In genomic region chr8:124448962-124449670, GRCm38 (mm10) we compare ENCODE assay signal across 9 mouse cellular contexts. TPM values are rescaled to one million over a fixed set of nuclear protein-coding genes. Genes with fewer than 3 reads are reported as not detected.
DNase-seq lines count a peak whose midpoint lies in the region; ATAC-seq and TF ChIP-seq lines count a peak whose summit lies in the region.
"Had no signal": no experiment of that assay in that cellular context is flagged by ENCODE, and none has a peak within 500 bp of the region (broad histone marks: within the 10 kb centered on the region; RNA-seq: fewer than 3 reads in every experiment).

No protein-coding gene starts in this region.

- WGBS in hindbrain, embryonic 12.5 days: 35% methylated on average over 10 of the region's 10 CpGs
- 29% methylated on average over 10 of the region's 10 CpGs for WGBS in hindbrain, postnatal 0 days
- WGBS in midbrain, embryonic 13.5 days: 37% methylated on average over 10 of the region's 10 CpGs

- H3K4me2 ChIP-seq in hindbrain, embryonic 12.5 days (replicated peaks): no peak overlapping the region
- H3K4me2 ChIP-seq in hindbrain, postnatal 0 days (ENCODE audit: low read depth, low read length): no peak overlapping the region
- H3K4me2 ChIP-seq in midbrain, embryonic 13.5 days (replicated peaks): no peak overlapping the region

- H3K4me3 ChIP-seq in hindbrain, embryonic 12.5 days: no peak overlapping the region
- no peak overlapping the region for H3K4me3 ChIP-seq in hindbrain, postnatal 0 days (ENCODE audit: low read length)
- H3K4me3 ChIP-seq in midbrain, embryonic 13.5 days (replicated peaks): no peak overlapping the region

- H3K4me1 ChIP-seq in hindbrain, embryonic 12.5 days: peaks cover 6% of the 10 kb centered on the region
- no peaks in the 10 kb centered on the region for H3K4me1 ChIP-seq in hindbrain, postnatal 0 days (ENCODE audit: insufficient read depth, low read length)
- H3K4me1 ChIP-seq in midbrain, embryonic 13.5 days (replicated peaks): peaks cover 10% of the 10 kb centered on the region; the same call in 1 of the 2 replicates

- no peaks in the 10 kb centered on the region for H3K27me3 ChIP-seq in hindbrain, embryonic 12.5 days
- H3K27me3 ChIP-seq in hindbrain, postnatal 0 days (ENCODE audit: insufficient read depth, low read length): no peaks in the 10 kb centered on the region
- H3K27me3 ChIP-seq in midbrain, embryonic 13.5 days: no peaks in the 10 kb centered on the region

- no peak for ATAC-seq in hindbrain, embryonic 12.5 days (ENCODE audit: low FRiP score)
- no peak for ATAC-seq in hindbrain, postnatal 0 days
- no peak for ATAC-seq in midbrain, embryonic 13.5 days

- TF ChIP-seq CTCF in hindbrain, postnatal 0 days (IDR thresholded peaks at IDR 0.05; ENCODE audit: low read depth): no peak

- H3K9me3 ChIP-seq in hindbrain, embryonic 12.5 days (replicated peaks): no peaks in the 10 kb centered on the region
- 0 out of 2 replicates have a peak, but pooled peaks cover 3% of the 10 kb centered on the region for H3K9me3 ChIP-seq in hindbrain, postnatal 0 days (ENCODE audit: low read length)
- H3K9me3 ChIP-seq in midbrain, embryonic 13.5 days: no peaks in the 10 kb centered on the region

- no peak overlapping the region for H3K9ac ChIP-seq in hindbrain, embryonic 12.5 days
- no peak overlapping the region for H3K9ac ChIP-seq in hindbrain, postnatal 0 days (replicated peaks; ENCODE audit: low read length)
- no peak overlapping the region for H3K9ac ChIP-seq in midbrain, embryonic 13.5 days (replicated peaks)

- peak overlapping the region; percentile 61; the same call in 1 of the 2 replicates for H3K27ac ChIP-seq in hindbrain, embryonic 12.5 days
- H3K27ac ChIP-seq in hindbrain, postnatal 0 days: no peak overlapping the region
- H3K27ac ChIP-seq in midbrain, embryonic 13.5 days: peak overlapping the region; percentile 61

- no peaks in the 10 kb centered on the region for H3K36me3 ChIP-seq in hindbrain, embryonic 12.5 days
- H3K36me3 ChIP-seq in hindbrain, postnatal 0 days (ENCODE audit: insufficient read depth, low read length): no peaks in the 10 kb centered on the region
- no peaks in the 10 kb centered on the region for H3K36me3 ChIP-seq in midbrain, embryonic 13.5 days
- H3K36me3 ChIP-seq: G1E had no signal

- no peak for DNase-seq in hindbrain, postnatal 0 days (ENCODE audit: low spot score)
- peak; percentile 30 for DNase-seq in heart, adult 8-10 months (ENCODE audit: low spot score)
- DNase-seq in heart, postnatal 4 days: peak; percentile 67
- no peak for DNase-seq in layer of hippocampus, adult 8-10 months (ENCODE audit: low spot score in 2 of 2)
- no peak for DNase-seq in gastrocnemius, adult 18-20 months (ENCODE audit: low spot score)

RNA-seq across cellular contexts. Expression of gene Pgbd5, which starts 9.7 kb away (rescaled TPM):
- polyA plus RNA-seq in hindbrain, embryonic 12.5 days (2016; fragmentation: Nextera tagmentation; extraction: Ambion mirVana): 5.9 and 6.4 TPM in 2 replicates
- 68.7 and 74.1 TPM in 2 replicates for total RNA-seq in hindbrain, postnatal 0 days (2014; rRNA removed)
- polyA plus RNA-seq in hindbrain, postnatal 0 days (2015; fragmentation: Nextera tagmentation; extraction: Ambion mirVana): 15.8 and 15.9 TPM in 2 replicates
- total RNA-seq in heart, adult 8-10 months (2022): under 1 TPM; 0.41 to 0.66 (median 0.59) TPM
- 1 to 10 TPM; 3.0 to 3.6 TPM for total RNA-seq in heart, postnatal 4 days (2021)
- polyA plus RNA-seq in midbrain, embryonic 13.5 days (2015; fragmentation: Nextera tagmentation; extraction: Ambion mirVana): 7.6 and 8.6 TPM in 2 replicates
- 100 to 1,000 TPM; 221 to 255 (median 242) TPM for total RNA-seq in layer of hippocampus, adult 8-10 months (2022)
- total RNA-seq in gastrocnemius, adult 18-20 months (2021): under 1 TPM; 0.07 to 0.40 TPM
- total RNA-seq: liver, adult 2 months had no signal
- polyA plus RNA-seq: G1E; liver, adult 2 months had no signal

Comparison
In these comparisons a context has a peak if more than half of its experiments do, and no peak if none do; other contexts are left out.
1. DNase-seq: peak in heart, adult 8-10 months (single experiment) and heart, postnatal 4 days (single experiment); none in hindbrain, postnatal 0 days (single experiment), layer of hippocampus, adult 8-10 months (0 of 2) and gastrocnemius, adult 18-20 months (single experiment).
2. RNA of gene Pgbd5, which starts 9.7 kb away (total RNA-seq): 221 to 255 TPM in layer of hippocampus, adult 8-10 months and 68.7 to 74.1 TPM in hindbrain, postnatal 0 days; 3.0 to 3.6 TPM in heart, postnatal 4 days, 0.41 to 0.66 TPM in heart, adult 8-10 months and 0.07 to 0.40 TPM in gastrocnemius, adult 18-20 months; every median in the first group is over 10 times any median in the second.